Mouse (Mus musculus) embryonic facial prominence, embryonic 11.5 days (tissue): ENCODE data around the gene Trpc3. TPM values are rescaled to one million over a fixed set of nuclear protein-coding genes. Genes with fewer than 3 reads are reported as not detected.
A peak's percentile ranks its signal among the peaks of the same experiment; 100 is the strongest.

Experiments used
- ATAC-seq: fragments of 200-750 bp; cut with Nextera tagmentation; replicated peaks from 2 replicates; pipeline ENCODE4 v1.8.0; 2017; ENCODE audit warnings: low read depth; ENCODE audit not compliant: insufficient number of reproducible peaks, low FRiP score, low TSS enrichment
- DNase-seq: peaks from one replicate; pipeline ENCODE4 v3.0.0-alpha.2; 2015; ENCODE audit warnings: low spot score
- H3K27ac ChIP-seq: fragments of 300-500 bp; sonication (generic); replicated peaks from 2 replicates; pipeline ENCODE4 v1.5.1; 2014; ENCODE audit warnings: mild to moderate bottlenecking, low read depth, low read length, control low read depth
- H3K27me3 ChIP-seq: fragments of 300-500 bp; sonication (generic); 2 replicates; pipeline ENCODE4 v1.6.1; 2014; ENCODE audit warnings: mild to moderate bottlenecking, low read length, moderate library complexity, mixed read lengths; ENCODE audit not compliant: control insufficient read depth, insufficient read depth
- H3K36me3 ChIP-seq: fragments of 300-500 bp; sonication (generic); replicated peaks from 2 replicates; pipeline ENCODE4 v1.6.1; 2014; ENCODE audit warnings: low read depth, mild to moderate bottlenecking, low read length, moderate library complexity, mixed read lengths; ENCODE audit not compliant: control insufficient read depth, insufficient read depth
- H3K4me1 ChIP-seq: fragments of 300-500 bp; sonication (generic); 2 replicates; pipeline ENCODE4 v1.6.1; 2014; ENCODE audit warnings: low read length, mixed read lengths; ENCODE audit not compliant: control insufficient read depth, insufficient read depth
- H3K4me2 ChIP-seq: fragments of 300-500 bp; sonication (generic); 2 replicates; pipeline ENCODE4 v1.6.1; 2014; ENCODE audit warnings: low read depth, mild to moderate bottlenecking, control low read depth, low read length, moderate library complexity
- H3K4me3 ChIP-seq: fragments of 300-500 bp; sonication (generic); 2 replicates; pipeline ENCODE4 v1.5.1; 2014; ENCODE audit warnings: low read depth, low read length, control low read depth
- H3K9ac ChIP-seq: fragments of 300-500 bp; sonication (generic); replicated peaks from 2 replicates; pipeline ENCODE4 v1.6.1; 2014; ENCODE audit warnings: mild to moderate bottlenecking, control low read depth, low read length
- H3K9me3 ChIP-seq: fragments of 300-500 bp; sonication (generic); replicated peaks from 2 replicates; pipeline ENCODE4 v1.6.1; 2016; ENCODE audit warnings: mild to moderate bottlenecking, low read length, inconsistent platforms, mixed read lengths; ENCODE audit not compliant: control insufficient read depth
- WGBS: fragments of 180-500 bp; shearing (Covaris S2); extraction: QIAGEN DNeasy Blood & Tissue Kit; methylation state at CpG from one replicate; pipeline ENCODE4 v1.1.7; 2014; 5-methylcytosine and 5-hydroxymethylcytosine counted together
- polyA plus RNA-seq: library from polyadenylated mRNA; unstranded; fragments of >200 nt; fragmentation: Nextera tagmentation; extraction: Ambion mirVana; gene quantifications from 2 replicates; pipeline ENCODE4 v1.2.1, GENCODE M21; 2014

Trpc3 gene
- polyA plus RNA-seq, 1 experiment from 2014 or later, result 4.2 TPM

- Histone ChIP-seq H3K27ac (peak within 1 kb of the TSS; percentile 73), H3K4me3 (peak within 1 kb of the TSS; percentile 89), H3K9ac (peak within 1 kb of the TSS; percentile 94), H3K4me1 (no peaks in the 10 kb centered on the region; the same call in 1 of the 2 replicates), H3K4me2 (peak within 1 kb of the TSS; percentile 59), H3K9me3 (no peaks in the 10 kb centered on the region), H3K27me3 (no peaks in the 10 kb centered on the region), H3K36me3 (peaks cover 7% of the 10 kb centered on the region; the same call in 1 of the 2 replicates)
- ATAC-seq, result peak; percentile 99
- WGBS, result 2% methylated on average over 53 of the region's 60 CpGs
- DNase-seq, result peak; percentile 97
Measured at GRCm38 (mm10) chr3:36571827-36572378, 118.1 kb downstream of the Trpc3 start, which contains the start of gene Ccna2. Gene Ccna2 (minus strand): TSS chr3:36572150.

DNA sequence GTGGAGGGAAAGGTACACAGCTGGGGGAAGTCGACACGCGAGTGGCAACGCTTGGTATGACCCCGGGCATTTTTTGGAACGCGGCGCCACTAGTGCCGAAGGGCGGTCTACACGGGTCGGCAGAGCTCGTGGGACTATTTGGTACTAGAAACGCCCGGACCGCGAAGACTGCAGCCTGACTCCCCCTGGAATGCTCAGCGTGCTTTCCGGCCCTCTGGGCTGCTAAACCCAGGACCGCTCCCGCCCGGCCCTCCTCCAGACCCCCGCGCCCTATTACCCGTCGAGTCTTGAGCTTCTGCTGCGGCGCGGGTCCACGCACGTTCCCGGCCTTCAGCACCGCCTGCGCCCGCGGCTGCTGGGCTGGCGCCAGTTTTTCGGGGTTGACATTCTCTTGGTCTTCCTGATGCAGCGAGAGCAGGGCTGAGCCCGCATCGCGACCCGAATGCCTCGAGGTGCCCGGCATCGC is 118.6 kb downstream of the Trpc3 start:
- H3K36me3 ChIP-seq, result peaks cover 12% of the 10 kb centered on the region
- DNase-seq (peak; percentile 37), ATAC-seq (peak; percentile 61)
- H3K27me3 ChIP-seq, result no peaks in the 10 kb centered on the region
- H3K9me3 ChIP-seq, result no peaks in the 10 kb centered on the region
- peak overlapping the region; percentile 89 for H3K4me3 ChIP-seq
- under 1% methylated on average over 46 of the region's 46 CpGs for WGBS
- H3K4me1 ChIP-seq, result no peaks in the 10 kb centered on the region; the same call in 1 of the 2 replicates
- H3K9ac ChIP-seq, result peak overlapping the region; percentile 94
- H3K27ac ChIP-seq, result peak overlapping the region; percentile 73
- peak overlapping the region; percentile 59 for H3K4me2 ChIP-seq

Other genes starting within 250 kb of the Trpc3 start
- gene Anxa5, start 214.3 kb downstream of the Trpc3 start, polyA plus RNA-seq, result 129 and 140 TPM in 2 replicates
- 0.39 and 0.64 TPM in 2 replicates for gene 1810062G17Rik, start 214.2 kb downstream of the Trpc3 start, polyA plus RNA-seq
- gene Gm11549, start 168.4 kb downstream of the Trpc3 start, polyA plus RNA-seq, result 0.10 and 0.26 TPM in 2 replicates
- gene Exosc9, start 137.6 kb downstream of the Trpc3 start, polyA plus RNA-seq, result 89.1 and 90.5 TPM in 2 replicates
- gene Ccna2, start 118.0 kb downstream of the Trpc3 start, polyA plus RNA-seq, result 275 and 297 TPM in 2 replicates
- 16.6 and 16.9 TPM in 2 replicates for gene Bbs7, start 76.7 kb downstream of the Trpc3 start, polyA plus RNA-seq
- 44.3 and 46.0 TPM in 2 replicates for gene 4932438A13Rik, start 172.9 kb upstream of the Trpc3 start, polyA plus RNA-seq